Comparison of ENCODE assay signal across 8 mouse cellular contexts in the genomic region with DNA sequence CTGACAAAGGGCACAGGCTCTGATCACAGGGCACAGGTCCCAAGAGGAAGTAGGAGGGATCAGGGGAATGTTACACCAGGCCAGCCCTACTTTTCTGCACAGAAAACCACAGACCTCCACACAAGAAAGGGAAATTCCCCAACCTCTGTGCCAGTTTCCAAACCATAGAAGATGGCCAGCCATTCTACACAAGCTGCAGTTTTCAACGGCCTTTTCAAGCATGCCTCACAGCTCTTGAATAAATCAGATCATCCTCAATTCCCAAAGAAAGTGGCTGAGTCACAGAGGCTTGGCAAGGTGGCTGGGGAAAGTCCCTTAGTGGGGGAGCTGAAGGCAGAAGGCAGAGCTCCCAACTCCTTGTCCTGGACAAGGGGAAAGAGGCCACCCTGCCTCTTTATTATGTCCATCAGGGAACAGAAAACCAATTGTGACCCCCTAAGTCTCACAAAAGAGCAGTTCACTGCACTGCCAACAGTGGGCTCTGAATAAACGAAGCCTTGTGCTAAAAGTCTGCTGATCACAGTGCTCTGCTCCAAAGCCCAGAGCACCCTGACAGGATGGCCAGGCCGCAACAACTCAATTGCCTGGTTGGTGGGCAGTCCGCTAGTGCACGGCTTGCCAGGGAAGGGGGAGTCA.
DNase-seq lines count a peak whose midpoint lies in the region; ATAC-seq lines count a peak whose summit lies in the region.

No protein-coding gene starts in this region.

- H3K9ac ChIP-seq in hindbrain, embryonic 13.5 days: no peak overlapping the region
- H3K9ac ChIP-seq in hindbrain, embryonic 12.5 days: no peak overlapping the region
- H3K9ac ChIP-seq in liver, embryonic 12.5 days: no peak overlapping the region

- peak; percentile 65 for ATAC-seq in hindbrain, embryonic 13.5 days (ENCODE audit: low FRiP score)
- ATAC-seq in hindbrain, embryonic 12.5 days (ENCODE audit: low FRiP score): no peak
- no peak for ATAC-seq in liver, embryonic 12.5 days

- H3K36me3 ChIP-seq in hindbrain, embryonic 13.5 days: no peaks in the 10 kb centered on the region
- H3K36me3 ChIP-seq in hindbrain, embryonic 12.5 days: no peaks in the 10 kb centered on the region
- H3K36me3 ChIP-seq in liver, embryonic 12.5 days: no peaks in the 10 kb centered on the region

- H3K27me3 ChIP-seq in hindbrain, embryonic 13.5 days: no peaks in the 10 kb centered on the region
- no peaks in the 10 kb centered on the region for H3K27me3 ChIP-seq in hindbrain, embryonic 12.5 days
- H3K27me3 ChIP-seq in liver, embryonic 12.5 days (replicated peaks): no peaks in the 10 kb centered on the region

- no peaks in the 10 kb centered on the region for H3K9me3 ChIP-seq in hindbrain, embryonic 13.5 days
- H3K9me3 ChIP-seq in hindbrain, embryonic 12.5 days (replicated peaks): no peaks in the 10 kb centered on the region
- H3K9me3 ChIP-seq in liver, embryonic 12.5 days (replicated peaks): no peaks in the 10 kb centered on the region

- intact Hi-C loops in gastrocnemius, postnatal 36 days (cut with DNase I): no loop called here
- intact Hi-C loops in left cerebral cortex, postnatal 36 days (cut with DNase I): no loop called here

- H3K4me2 ChIP-seq in hindbrain, embryonic 13.5 days: no peak overlapping the region
- no peak overlapping the region for H3K4me2 ChIP-seq in hindbrain, embryonic 12.5 days (replicated peaks)
- no peak overlapping the region for H3K4me2 ChIP-seq in liver, embryonic 12.5 days

- H3K4me1 ChIP-seq in hindbrain, embryonic 13.5 days (replicated peaks): 0 out of 2 replicates have a peak, but pooled peaks cover 5% of the 10 kb centered on the region
- H3K4me1 ChIP-seq in hindbrain, embryonic 12.5 days: no peaks in the 10 kb centered on the region
- no peaks in the 10 kb centered on the region for H3K4me1 ChIP-seq in liver, embryonic 12.5 days

- DNase-seq in cerebellum, adult 9-10 months: peak; percentile 48
- DNase-seq in gastrocnemius, postnatal 36 days: peak; percentile 40 to 53
- peak; percentile 50 to 54 for DNase-seq in left cerebral cortex, postnatal 36 days (ENCODE audit: low spot score in 2 of 2)
- DNase-seq in skeletal muscle tissue, adult 2 months (ENCODE audit: low read depth, low spot score): peak; percentile 60
- no peak for DNase-seq in kidney, adult 9 months

- no peak overlapping the region for H3K4me3 ChIP-seq in hindbrain, embryonic 13.5 days
- no peak overlapping the region for H3K4me3 ChIP-seq in hindbrain, embryonic 12.5 days
- H3K4me3 ChIP-seq in liver, embryonic 12.5 days: no peak overlapping the region

- H3K27ac ChIP-seq in hindbrain, embryonic 13.5 days: no peak overlapping the region
- H3K27ac ChIP-seq in hindbrain, embryonic 12.5 days: no peak overlapping the region
- no peak overlapping the region for H3K27ac ChIP-seq in liver, embryonic 12.5 days

- WGBS in hindbrain, embryonic 13.5 days: 40% methylated on average over 5 of the region's 5 CpGs
- WGBS in hindbrain, embryonic 12.5 days: 36% methylated on average over 5 of the region's 5 CpGs
- WGBS in liver, embryonic 12.5 days (ENCODE audit: insufficient replicate concordance): 65% methylated on average over 5 of the region's 5 CpGs
